Mouse (Mus musculus) megakaryocyte progenitor cell, adult 5-6 weeks (primary cell): ENCODE measurements around the gene Uba2. TPM values are rescaled to one million over a fixed set of nuclear protein-coding genes. Genes with fewer than 3 reads are reported as not detected.
"Not testable (repeated sequence)": the region's sequence is repeated elsewhere in the genome, so short reads cannot be mapped to it uniquely, and the experiment has no call there.

Source experiments
- ATAC-seq: replicated peaks from 2 replicates; pipeline ENCODE4 v1.8.0; 2016; ENCODE audit warnings: mild to moderate bottlenecking, moderate TSS enrichment, inconsistent platforms; ENCODE audit not compliant: poor library complexity
- total RNA-seq, 2 experiments: library from RNA; stranded (forward) in 1 of 2; stranded (reverse) in 1 of 2; fragments of 157-497, 149-512 nt in 1 of 2; fragments of 200-1000 nt in 1 of 2; gene quantifications; 2 replicates each; pipeline versions ENCODE4 v1.2.3 to v1.2.4; 2015 to 2017

Gene Uba2
- total RNA-seq (2015) = 180 and 208 TPM in 2 replicates
- total RNA-seq (2017) = 184 and 193 TPM in 2 replicates

GRCm38 (mm10) chr7:34169454-34169853, at the start of gene Uba2:
Gene Uba2, minus strand, starts transcription at chr7:34169599.
- ATAC-seq = no peak

- ATAC-seq = no peak
These were observed 49.1 kb upstream of the Uba2 start for GRCm38 (mm10) chr7:34218496-34218895.

- no peak for ATAC-seq
These were observed 47.1 kb upstream of the Uba2 start for GRCm38 (mm10) chr7:34216474-34216873.

GRCm38 (mm10) chr7:34215481-34215880, 46.1 kb upstream of the Uba2 start:
- ATAC-seq = no peak

GRCm38 (mm10) chr7:34214644-34215043, 45.2 kb upstream of the Uba2 start:
- ATAC-seq = peak; percentile 90

- ATAC-seq = no peak
These were observed 43.9 kb upstream of the Uba2 start for GRCm38 (mm10) chr7:34213281-34213680.

GRCm38 (mm10) chr7:34208027-34208745, 38.8 kb upstream of the Uba2 start:
- peak; percentile 55 for ATAC-seq

- no peak for ATAC-seq
These were observed 36.9 kb upstream of the Uba2 start for GRCm38 (mm10) chr7:34206331-34206730.

- ATAC-seq = not testable (repeated sequence)
These were observed 32.7 kb upstream of the Uba2 start for GRCm38 (mm10) chr7:34202147-34202546.

GRCm38 (mm10) chr7:34200829-34201228, 31.4 kb upstream of the Uba2 start:
- no peak for ATAC-seq

- ATAC-seq = peak; percentile 80
These were observed 28.9 kb upstream of the Uba2 start for GRCm38 (mm10) chr7:34198346-34198745.

- ATAC-seq = peak; percentile 84
These were observed 27.0 kb upstream of the Uba2 start, which contains the start of gene Pdcd2l for GRCm38 (mm10) chr7:34196132-34197128. Gene Pdcd2l, minus strand, starts transcription at chr7:34196661.

GRCm38 (mm10) chr7:34195632-34196031, 26.2 kb upstream of the Uba2 start:
- ATAC-seq = peak; percentile 19; the same call in 1 of the 2 replicates

- ATAC-seq = peak; percentile 47
These were observed 23.4 kb upstream of the Uba2 start for GRCm38 (mm10) chr7:34192825-34193224.

GRCm38 (mm10) chr7:34189376-34189989, 20.1 kb upstream of the Uba2 start:
- ATAC-seq = peak; percentile 86

- ATAC-seq = no peak
These were observed 14.4 kb upstream of the Uba2 start for GRCm38 (mm10) chr7:34183794-34184193.

- ATAC-seq = no peak
These were observed 14.0 kb upstream of the Uba2 start for GRCm38 (mm10) chr7:34183356-34183755.

GRCm38 (mm10) chr7:34176241-34176640, 6.8 kb upstream of the Uba2 start:
- not testable (repeated sequence) for ATAC-seq

- peak; percentile 43 for ATAC-seq
These were observed 2.9 kb upstream of the Uba2 start for GRCm38 (mm10) chr7:34172251-34172650.

GRCm38 (mm10) chr7:34168470-34169251, 738 bp downstream of the Uba2 start:
- ATAC-seq = peak; percentile 95
